Mouse (Mus musculus): ENCODE results near the gene Sc5d. TPM values are rescaled to one million over a fixed set of nuclear protein-coding genes. Genes with fewer than 3 reads are reported as not detected.
A peak's percentile ranks its signal among the peaks of the same experiment; 100 is the strongest.

Gene Sc5d
- 71.8 and 76.3 TPM in 2 replicates for polyA plus RNA-seq (2014; fragmentation: Nextera tagmentation; extraction: Ambion mirVana)

- Histone ChIP-seq H3K4me1 (ENCODE audit: control insufficient read depth, insufficient read depth, low read length) (peaks cover 16% of the 10 kb centered on the region), H3K27ac (replicated peaks; ENCODE audit: low read depth, low read length) (peak within 1 kb of the TSS; percentile 90), H3K36me3 (ENCODE audit: control insufficient read depth, insufficient read depth, low read length) (peaks cover 7% of the 10 kb centered on the region), H3K4me3 (replicated peaks; ENCODE audit: low read depth, low read length) (peak within 1 kb of the TSS; percentile 82), H3K9ac (replicated peaks; ENCODE audit: low read length) (peak within 1 kb of the TSS; percentile 86), H3K27me3 (ENCODE audit: control insufficient read depth, insufficient read depth, low read length) (no peaks in the 10 kb centered on the region), H3K4me2 (ENCODE audit: low read length) (peak within 1 kb of the TSS; percentile 74), H3K9me3 (ENCODE audit: control insufficient read depth, low read length) (no peaks in the 10 kb centered on the region)
- peak; percentile 97 for DNase-seq
- ATAC-seq (ENCODE audit: low FRiP score, low TSS enrichment) = peak; percentile 99
- WGBS = under 1% methylated on average over 49 of the region's 49 CpGs
Measured at GRCm38 (mm10) chr9:42264145-42264544, at the start of gene Sc5d. Gene Sc5d, minus strand, starts transcription at chr9:42264256.

DNA sequence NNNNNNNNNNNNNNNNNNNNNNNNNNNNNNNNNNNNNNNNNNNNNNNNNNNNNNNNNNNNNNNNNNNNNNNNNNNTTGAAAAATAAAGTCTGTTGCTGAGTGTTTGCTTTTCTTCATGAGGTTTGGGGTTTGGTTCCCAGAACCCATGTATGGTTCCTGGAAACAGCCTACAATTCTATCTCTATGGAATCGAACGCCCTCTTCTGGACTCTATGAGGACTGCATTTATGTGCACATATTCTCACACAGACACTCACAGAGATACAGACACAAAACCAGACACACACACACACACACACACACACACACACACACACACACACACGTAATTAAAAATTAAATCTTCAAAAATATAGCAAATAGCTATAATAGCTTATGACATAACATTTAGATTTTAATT lies 47.3 kb upstream of the Sc5d start:
- DNase-seq = no peak
- ATAC-seq (ENCODE audit: low FRiP score, low TSS enrichment) = no peak
- no peaks in the 10 kb centered on the region for H3K36me3 ChIP-seq (ENCODE audit: control insufficient read depth, insufficient read depth, low read length)

DNA sequence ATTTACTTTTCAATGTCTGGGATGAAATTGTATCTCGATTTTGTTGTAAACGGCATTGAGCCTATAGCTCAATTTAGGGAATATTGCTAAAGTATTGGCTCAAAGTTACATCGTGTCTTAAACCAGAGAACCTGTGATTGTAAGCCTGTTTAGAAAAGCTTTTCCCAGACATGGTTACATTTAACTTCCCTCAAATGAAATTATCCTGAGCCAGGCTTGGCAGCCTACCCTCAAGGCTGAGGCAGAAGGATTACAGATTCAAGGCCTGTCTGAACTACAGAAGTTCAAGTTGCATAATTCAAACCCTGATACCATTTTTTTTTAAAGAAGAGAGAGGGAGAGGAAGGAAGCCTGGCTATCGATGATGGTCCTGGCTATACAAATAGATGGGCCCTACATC lies 39.8 kb upstream of the Sc5d start:
- Histone ChIP-seq H3K27me3 (ENCODE audit: control insufficient read depth, insufficient read depth, low read length) (no peaks in the 10 kb centered on the region), H3K4me2 (ENCODE audit: low read length) (no peak overlapping the region), H3K36me3 (ENCODE audit: control insufficient read depth, insufficient read depth, low read length) (no peaks in the 10 kb centered on the region), H3K4me3 (replicated peaks; ENCODE audit: low read depth, low read length) (no peak overlapping the region), H3K27ac (replicated peaks; ENCODE audit: low read depth, low read length) (no peak overlapping the region), H3K9me3 (ENCODE audit: control insufficient read depth, low read length) (no peaks in the 10 kb centered on the region), H3K9ac (replicated peaks; ENCODE audit: low read length) (no peak overlapping the region), H3K4me1 (ENCODE audit: control insufficient read depth, insufficient read depth, low read length) (no peaks in the 10 kb centered on the region)
- no peak for DNase-seq
- 91% methylated on average over 4 of the region's 4 CpGs for WGBS
- ATAC-seq (ENCODE audit: low FRiP score, low TSS enrichment) = no peak

More for the DNA sequence above, 47.3 kb upstream of the Sc5d start:
- Histone ChIP-seq H3K27me3 (ENCODE audit: control insufficient read depth, insufficient read depth, low read length) (no peaks in the 10 kb centered on the region), H3K27ac (replicated peaks; ENCODE audit: low read depth, low read length) (no peak overlapping the region), H3K4me2 (ENCODE audit: low read length) (no peak overlapping the region), H3K9ac (replicated peaks; ENCODE audit: low read length) (no peak overlapping the region), H3K9me3 (ENCODE audit: control insufficient read depth, low read length) (no peaks in the 10 kb centered on the region), H3K4me1 (ENCODE audit: control insufficient read depth, insufficient read depth, low read length) (no peaks in the 10 kb centered on the region), H3K4me3 (replicated peaks; ENCODE audit: low read depth, low read length) (no peak overlapping the region)
- whole genome bisulfite sequencing = 93% methylated on average over 3 of the region's 3 CpGs

GRCm38 (mm10) chr9:42301082-42301633 lies 37.1 kb upstream of the Sc5d start:
- no peak overlapping the region for H3K4me2 ChIP-seq (ENCODE audit: low read length)
- H3K36me3 ChIP-seq (ENCODE audit: control insufficient read depth, insufficient read depth, low read length) = no peaks in the 10 kb centered on the region
- H3K27me3 ChIP-seq (ENCODE audit: control insufficient read depth, insufficient read depth, low read length) = no peaks in the 10 kb centered on the region
- H3K9me3 ChIP-seq (ENCODE audit: control insufficient read depth, low read length) = no peaks in the 10 kb centered on the region
- 76% methylated on average over 6 of the region's 6 CpGs for WGBS
- no peak for ATAC-seq (ENCODE audit: low FRiP score, low TSS enrichment)
- no peaks in the 10 kb centered on the region for H3K4me1 ChIP-seq (ENCODE audit: control insufficient read depth, insufficient read depth, low read length)
- no peak overlapping the region for H3K27ac ChIP-seq (replicated peaks; ENCODE audit: low read depth, low read length)
- DNase-seq = no peak
- H3K4me3 ChIP-seq (replicated peaks; ENCODE audit: low read depth, low read length) = no peak overlapping the region
- H3K9ac ChIP-seq (replicated peaks; ENCODE audit: low read length) = no peak overlapping the region

DNA sequence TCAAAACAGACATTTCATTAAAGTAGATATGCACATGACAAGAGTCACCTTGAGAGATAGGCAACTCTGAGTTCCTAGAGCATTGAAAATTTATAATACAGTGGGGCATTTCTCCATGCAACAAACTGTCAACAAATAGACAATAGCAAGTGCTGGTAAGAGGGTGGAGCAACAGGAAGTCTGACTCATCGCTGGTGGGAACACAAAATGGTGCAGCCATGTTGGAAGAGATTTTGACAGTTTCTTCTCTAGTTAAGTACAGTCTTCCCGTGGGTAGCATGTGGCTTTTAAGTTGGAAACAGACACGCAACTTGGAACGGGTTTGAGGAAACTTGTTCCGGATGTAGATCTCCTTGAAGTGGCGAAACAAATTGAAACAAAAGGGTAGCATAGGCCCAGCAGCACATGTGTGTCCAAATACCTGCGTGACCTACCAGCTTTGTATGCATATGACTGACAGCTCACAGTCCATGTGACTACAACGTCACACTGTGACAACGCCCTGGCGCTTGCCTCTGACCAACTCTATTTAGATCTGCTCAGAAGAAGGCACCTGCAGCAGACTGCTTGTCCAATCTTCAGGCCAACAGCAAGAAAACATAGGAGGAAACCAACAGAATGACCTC lies 32.4 kb upstream of the Sc5d start:
- Histone ChIP-seq H3K27me3 (ENCODE audit: control insufficient read depth, insufficient read depth, low read length) (no peaks in the 10 kb centered on the region), H3K27ac (replicated peaks; ENCODE audit: low read depth, low read length) (no peak overlapping the region), H3K4me2 (ENCODE audit: low read length) (no peak overlapping the region), H3K4me1 (ENCODE audit: control insufficient read depth, insufficient read depth, low read length) (no peaks in the 10 kb centered on the region), H3K4me3 (replicated peaks; ENCODE audit: low read depth, low read length) (no peak overlapping the region), H3K9me3 (ENCODE audit: control insufficient read depth, low read length) (no peaks in the 10 kb centered on the region), H3K36me3 (ENCODE audit: control insufficient read depth, insufficient read depth, low read length) (no peaks in the 10 kb centered on the region), H3K9ac (replicated peaks; ENCODE audit: low read length) (no peak overlapping the region)
- ATAC-seq (ENCODE audit: low FRiP score, low TSS enrichment) (no peak), DNase-seq (no peak)
- 93% methylated on average over 10 of the region's 10 CpGs for WGBS

- Histone ChIP-seq H3K9ac (replicated peaks; ENCODE audit: low read length) (no peak overlapping the region), H3K4me1 (ENCODE audit: control insufficient read depth, insufficient read depth, low read length) (no peaks in the 10 kb centered on the region), H3K27me3 (ENCODE audit: control insufficient read depth, insufficient read depth, low read length) (no peaks in the 10 kb centered on the region), H3K4me2 (ENCODE audit: low read length) (no peak overlapping the region), H3K9me3 (ENCODE audit: control insufficient read depth, low read length) (no peaks in the 10 kb centered on the region), H3K4me3 (replicated peaks; ENCODE audit: low read depth, low read length) (no peak overlapping the region), H3K36me3 (ENCODE audit: control insufficient read depth, insufficient read depth, low read length) (no peaks in the 10 kb centered on the region), H3K27ac (replicated peaks; ENCODE audit: low read depth, low read length) (no peak overlapping the region)
- DNase-seq (no peak), ATAC-seq (ENCODE audit: low FRiP score, low TSS enrichment) (no peak)
- 75% methylated on average over 2 of the region's 2 CpGs for WGBS
Measured at GRCm38 (mm10) chr9:42294131-42294530, 30.1 kb upstream of the Sc5d start.

DNA sequence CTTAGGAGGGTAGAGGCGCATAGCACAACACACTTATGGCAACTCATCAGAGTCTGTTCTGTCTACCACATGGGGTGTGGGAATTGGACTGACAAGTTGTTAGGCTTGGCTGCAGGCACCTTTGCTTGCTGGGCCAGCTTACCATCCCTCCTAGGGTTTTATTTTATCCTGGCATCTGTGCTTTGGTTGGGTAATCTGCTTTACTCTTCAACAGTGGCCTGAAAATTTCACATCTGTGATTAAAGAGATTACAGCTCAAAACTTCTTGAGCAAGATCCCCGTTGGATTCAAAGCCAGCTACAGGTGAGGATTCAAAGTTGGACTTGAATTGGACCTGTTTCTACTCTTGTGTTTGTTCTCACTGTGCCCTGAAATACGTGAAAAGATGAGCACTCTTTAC lies 29.5 kb upstream of the Sc5d start:
- Histone ChIP-seq H3K4me1 (ENCODE audit: control insufficient read depth, insufficient read depth, low read length) (no peaks in the 10 kb centered on the region), H3K27ac (replicated peaks; ENCODE audit: low read depth, low read length) (no peak overlapping the region), H3K9ac (replicated peaks; ENCODE audit: low read length) (no peak overlapping the region), H3K4me3 (replicated peaks; ENCODE audit: low read depth, low read length) (no peak overlapping the region), H3K36me3 (ENCODE audit: control insufficient read depth, insufficient read depth, low read length) (no peaks in the 10 kb centered on the region), H3K9me3 (ENCODE audit: control insufficient read depth, low read length) (no peaks in the 10 kb centered on the region), H3K4me2 (ENCODE audit: low read length) (no peak overlapping the region), H3K27me3 (ENCODE audit: control insufficient read depth, insufficient read depth, low read length) (no peaks in the 10 kb centered on the region)
- DNase-seq = no peak
- ATAC-seq (ENCODE audit: low FRiP score, low TSS enrichment) = no peak
- 76% methylated on average over 3 of the region's 3 CpGs for WGBS

DNA sequence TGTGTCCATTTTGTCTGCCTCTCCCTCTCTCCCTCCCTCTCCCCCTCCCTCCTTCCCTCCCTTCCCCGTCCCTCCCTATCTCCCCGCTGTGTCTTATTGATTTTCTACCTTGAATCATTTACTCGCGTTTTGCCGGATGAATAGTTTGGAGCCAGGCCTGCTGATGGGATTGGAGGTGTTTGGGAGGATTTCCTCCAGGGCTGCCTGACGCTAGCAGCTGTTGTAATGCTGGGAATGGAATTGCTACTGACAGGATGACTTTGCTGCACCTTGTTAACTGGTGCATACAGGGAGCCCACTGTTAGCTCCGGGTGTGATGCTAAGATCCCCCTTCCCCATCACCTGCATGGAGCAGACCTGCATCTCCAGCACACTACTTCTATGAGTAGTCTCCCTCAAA lies 29.0 kb upstream of the Sc5d start:
- DNase-seq = peak; percentile 45
- H3K27ac ChIP-seq (replicated peaks; ENCODE audit: low read depth, low read length) = no peak overlapping the region

GRCm38 (mm10) chr9:42279676-42280075 lies 15.6 kb upstream of the Sc5d start:
- WGBS = 79% methylated on average over 4 of the region's 4 CpGs

More for the DNA sequence above, 29.0 kb upstream of the Sc5d start:
- Histone ChIP-seq H3K27me3 (ENCODE audit: control insufficient read depth, insufficient read depth, low read length) (no peaks in the 10 kb centered on the region), H3K4me1 (ENCODE audit: control insufficient read depth, insufficient read depth, low read length) (no peaks in the 10 kb centered on the region), H3K4me3 (replicated peaks; ENCODE audit: low read depth, low read length) (no peak overlapping the region), H3K4me2 (ENCODE audit: low read length) (no peak overlapping the region), H3K9me3 (ENCODE audit: control insufficient read depth, low read length) (no peaks in the 10 kb centered on the region), H3K9ac (replicated peaks; ENCODE audit: low read length) (no peak overlapping the region), H3K36me3 (ENCODE audit: control insufficient read depth, insufficient read depth, low read length) (no peaks in the 10 kb centered on the region)
- 27% methylated on average over 7 of the region's 7 CpGs for WGBS
- no peak for ATAC-seq (ENCODE audit: low FRiP score, low TSS enrichment)

More at GRCm38 (mm10) chr9:42279676-42280075, 15.6 kb upstream of the Sc5d start:
- Histone ChIP-seq H3K27ac (replicated peaks; ENCODE audit: low read depth, low read length) (no peak overlapping the region), H3K27me3 (ENCODE audit: control insufficient read depth, insufficient read depth, low read length) (no peaks in the 10 kb centered on the region), H3K4me3 (replicated peaks; ENCODE audit: low read depth, low read length) (no peak overlapping the region), H3K4me2 (ENCODE audit: low read length) (no peak overlapping the region), H3K4me1 (ENCODE audit: control insufficient read depth, insufficient read depth, low read length) (no peaks in the 10 kb centered on the region), H3K36me3 (ENCODE audit: control insufficient read depth, insufficient read depth, low read length) (no peaks in the 10 kb centered on the region), H3K9ac (replicated peaks; ENCODE audit: low read length) (no peak overlapping the region), H3K9me3 (ENCODE audit: control insufficient read depth, low read length) (no peaks in the 10 kb centered on the region)
- ATAC-seq (ENCODE audit: low FRiP score, low TSS enrichment) (no peak), DNase-seq (no peak)
